Mouse (Mus musculus) cortical plate, adult 2 months (tissue): ENCODE measurements around the gene Gm29735.

Experiments
- CTCF ChIP-seq: fragments of 200-500 bp; IDR thresholded peaks from 2 replicates; pipeline ENCODE4 v1.5.1; 2011; ENCODE audit warnings: mild to moderate bottlenecking, control low read depth, low read length; ENCODE audit not compliant: insufficient read depth; ENCODE audit errors: extremely low read depth
- POLR2A ChIP-seq: fragments of 200-500 bp; IDR thresholded peaks from 2 replicates; pipeline ENCODE4 v1.6.1; 2011; ENCODE audit warnings: mild to moderate bottlenecking, low read length, control low read depth; ENCODE audit not compliant: insufficient read depth; ENCODE audit errors: extremely low read depth

DNA sequence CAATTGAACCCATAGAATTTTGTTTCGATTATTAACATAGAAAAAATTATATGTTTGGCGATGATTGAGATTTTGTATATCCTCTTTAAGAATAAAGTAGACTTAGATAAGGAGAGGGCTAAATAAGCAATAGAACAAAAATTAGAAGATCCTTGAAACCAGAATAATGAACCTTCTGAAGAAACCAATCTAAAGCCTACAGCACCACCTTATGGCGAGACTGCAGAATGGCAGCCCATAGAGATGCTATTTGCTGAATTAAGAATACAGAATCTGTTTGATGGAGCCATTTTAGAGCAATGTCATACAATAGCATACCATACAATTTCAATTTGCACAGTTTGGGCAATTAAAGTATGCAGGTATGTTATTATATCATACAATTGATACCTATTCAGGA is 12.9 kb upstream of the Gm29735 start:
- TF ChIP-seq CTCF = peak; percentile 56; the same call in 1 of the 2 replicates
- no peak for TF ChIP-seq POLR2A
